Comparison of ENCODE assay signal across 10 mouse cellular contexts in genomic region chr2:167368328-167368727, GRCm38 (mm10). TPM values are rescaled to one million over a fixed set of nuclear protein-coding genes. Genes with fewer than 3 reads are reported as not detected.
DNase-seq lines count a peak whose midpoint lies in the region; ATAC-seq and TF ChIP-seq lines count a peak whose summit lies in the region.
"Had no signal": no experiment of that assay in that cellular context is flagged by ENCODE, and none has a peak within 500 bp of the region (broad histone marks: within the 10 kb centered on the region; RNA-seq: fewer than 3 reads in every experiment).

No protein-coding gene starts in this region.

- intact Hi-C loops in heart, postnatal 36 days (cut with DNase I), result no loop called here
- intact Hi-C loops in left cerebral cortex, postnatal 36 days (cut with DNase I), result no loop called here

- no peak for TF ChIP-seq CTCF in heart, postnatal 0 days (IDR thresholded peaks at IDR 0.05; ENCODE audit: low read depth)

- WGBS in heart, postnatal 0 days, result 66% methylated on average over 7 of the region's 9 CpGs
- 57% methylated on average over 7 of the region's 9 CpGs for WGBS in lung, embryonic 16.5 days
- WGBS in midbrain, embryonic 11.5 days, result 80% methylated on average over 9 of the region's 9 CpGs

- peak overlapping the region; percentile 16; the same call in 1 of the 2 replicates for H3K27ac ChIP-seq in heart, postnatal 0 days (ENCODE audit: low read depth)
- H3K27ac ChIP-seq in lung, embryonic 16.5 days (ENCODE audit: low read length), result no peak overlapping the region
- no peak overlapping the region for H3K27ac ChIP-seq in midbrain, embryonic 11.5 days (ENCODE audit: low read depth, low read length)
- H3K27ac ChIP-seq: limb, embryonic 15.5 days had no signal

- H3K9ac ChIP-seq in heart, postnatal 0 days (replicated peaks; ENCODE audit: low read depth, low read length), result no peak overlapping the region
- no peak overlapping the region for H3K9ac ChIP-seq in lung, embryonic 16.5 days (ENCODE audit: low read length)
- H3K9ac ChIP-seq in midbrain, embryonic 11.5 days (ENCODE audit: low read length), result no peak overlapping the region
- H3K9ac ChIP-seq: limb, embryonic 15.5 days had no signal

- H3K9me3 ChIP-seq in heart, postnatal 0 days (replicated peaks; ENCODE audit: control insufficient read depth, low read length), result no peaks in the 10 kb centered on the region
- no peaks in the 10 kb centered on the region for H3K9me3 ChIP-seq in lung, embryonic 16.5 days (ENCODE audit: control insufficient read depth, low read length)
- H3K9me3 ChIP-seq in midbrain, embryonic 11.5 days (ENCODE audit: control insufficient read depth, low read length), result no peaks in the 10 kb centered on the region
- H3K9me3 ChIP-seq: limb, embryonic 15.5 days had no signal

- no peak overlapping the region for H3K4me3 ChIP-seq in heart, postnatal 0 days (ENCODE audit: low read depth, low read length)
- no peak overlapping the region for H3K4me3 ChIP-seq in lung, embryonic 16.5 days (ENCODE audit: low read length)
- no peak overlapping the region for H3K4me3 ChIP-seq in midbrain, embryonic 11.5 days (ENCODE audit: low read depth, low read length)
- H3K4me3 ChIP-seq: limb, embryonic 15.5 days had no signal

- H3K27me3 ChIP-seq in heart, postnatal 0 days (ENCODE audit: control insufficient read depth, insufficient read depth, low read length), result no peaks in the 10 kb centered on the region
- H3K27me3 ChIP-seq in lung, embryonic 16.5 days (ENCODE audit: control insufficient read depth, insufficient read depth, low read depth, low read length), result no peaks in the 10 kb centered on the region
- no peaks in the 10 kb centered on the region for H3K27me3 ChIP-seq in midbrain, embryonic 11.5 days (ENCODE audit: control insufficient read depth, insufficient read depth, low read length)
- H3K27me3 ChIP-seq: limb, embryonic 15.5 days; Patski had no signal

- TF ChIP-seq EP300 in heart, postnatal 0 days (IDR thresholded peaks at IDR 0.05; ENCODE audit: low read depth), result no peak

- H3K4me2 ChIP-seq in heart, postnatal 0 days (ENCODE audit: low read depth, low read length), result no peak overlapping the region; the same call in 1 of the 2 replicates
- no peak overlapping the region for H3K4me2 ChIP-seq in lung, embryonic 16.5 days (ENCODE audit: low read depth, low read length)
- H3K4me2 ChIP-seq in midbrain, embryonic 11.5 days, result no peak overlapping the region
- H3K4me2 ChIP-seq: limb, embryonic 15.5 days had no signal

- ATAC-seq in heart, postnatal 0 days (ENCODE audit: insufficient read depth, low read depth), result no peak
- ATAC-seq in lung, embryonic 16.5 days (ENCODE audit: low read depth), result peak; percentile 46; the same call in 1 of the 2 replicates
- ATAC-seq in midbrain, embryonic 11.5 days (ENCODE audit: low FRiP score), result no peak
- ATAC-seq: Patski had no signal

- H3K36me3 ChIP-seq in heart, postnatal 0 days (replicated peaks; ENCODE audit: control insufficient read depth, insufficient read depth, low read length), result no peaks in the 10 kb centered on the region
- no peaks in the 10 kb centered on the region for H3K36me3 ChIP-seq in lung, embryonic 16.5 days (ENCODE audit: control insufficient read depth, insufficient read depth, low read length)
- H3K36me3 ChIP-seq in midbrain, embryonic 11.5 days (ENCODE audit: control insufficient read depth, insufficient read depth, low read length), result no peaks in the 10 kb centered on the region
- H3K36me3 ChIP-seq: limb, embryonic 15.5 days had no signal

- peaks cover 7% of the 10 kb centered on the region; the same call in 1 of the 2 replicates for H3K4me1 ChIP-seq in heart, postnatal 0 days (ENCODE audit: control insufficient read depth, insufficient read depth)
- no peaks in the 10 kb centered on the region for H3K4me1 ChIP-seq in lung, embryonic 16.5 days (replicated peaks; ENCODE audit: control insufficient read depth, insufficient read depth, low read length)
- no peaks in the 10 kb centered on the region for H3K4me1 ChIP-seq in midbrain, embryonic 11.5 days (ENCODE audit: control insufficient read depth, insufficient read depth, low read length)

- no peak for DNase-seq in heart, postnatal 0 days (ENCODE audit: low spot score)
- no peak for DNase-seq in heart, postnatal 36 days
- DNase-seq in R1 (ENCODE audit: low read depth, low spot score), result peak; percentile 90
- DNase-seq in spleen, postnatal 4 days (ENCODE audit: low spot score in 2 of 2), result peak; percentile 76 to 83
- no peak for DNase-seq in midbrain, embryonic 11.5 days (ENCODE audit: low spot score, missing footprints)
- no peak for DNase-seq in cerebellum, adult 11 months
- DNase-seq in left cerebral cortex, postnatal 36 days (ENCODE audit: low spot score in 2 of 2), result no peak

RNA-seq across cellular contexts. Expression of gene B4galt5, which starts 19.3 kb away (rescaled TPM):
- 24.2 and 30.1 TPM in 2 replicates for total RNA-seq in heart, postnatal 0 days (2014; rRNA removed; ENCODE audit: low replicate concordance)
- 6.5 and 7.5 TPM in 2 replicates for polyA plus RNA-seq in heart, postnatal 0 days (2015; fragmentation: Nextera tagmentation; extraction: Ambion mirVana)
- 10 to 100 TPM in 1 of 2 experiments, 1 to 10 TPM in 1; 10.0 to 13.5 TPM for total RNA-seq in heart, postnatal 36 days (2021)
- 7.3 and 8.3 TPM in 2 replicates for polyA plus RNA-seq in lung, embryonic 16.5 days (2015; fragmentation: Nextera tagmentation; extraction: Ambion mirVana)
- 15.0 and 19.8 TPM in 2 replicates for polyA plus RNA-seq in midbrain, embryonic 11.5 days (2014; fragmentation: Nextera tagmentation; extraction: Ambion mirVana)
- total RNA-seq in left cerebral cortex, postnatal 36 days (2021), result 10 to 100 TPM; 47.9 to 54.0 TPM

RNA-seq across cellular contexts. Expression of gene Slc9a8, which starts 53.2 kb away (rescaled TPM):
- 31.9 and 51.5 TPM in 2 replicates for total RNA-seq in heart, postnatal 0 days (2014; rRNA removed; ENCODE audit: low replicate concordance)
- polyA plus RNA-seq in heart, postnatal 0 days (2015; fragmentation: Nextera tagmentation; extraction: Ambion mirVana), result 9.9 and 10.7 TPM in 2 replicates
- 10 to 100 TPM; 24.7 to 27.9 TPM for total RNA-seq in heart, postnatal 36 days (2021)
- polyA plus RNA-seq in lung, embryonic 16.5 days (2015; fragmentation: Nextera tagmentation; extraction: Ambion mirVana), result 21.3 and 24.0 TPM in 2 replicates
- polyA plus RNA-seq in midbrain, embryonic 11.5 days (2014; fragmentation: Nextera tagmentation; extraction: Ambion mirVana), result 15.1 and 17.2 TPM in 2 replicates
- 10 to 100 TPM; 25.6 to 35.4 TPM for total RNA-seq in left cerebral cortex, postnatal 36 days (2021)

Comparison
In these comparisons a context has a peak if more than half of its experiments do, and no peak if none do; other contexts are left out.
1. DNase-seq: peak in R1 (single experiment) and spleen, postnatal 4 days (2 of 2); none in heart, postnatal 0 days (single experiment), heart, postnatal 36 days (0 of 2), midbrain, embryonic 11.5 days (single experiment), cerebellum, adult 11 months (single experiment) and left cerebral cortex, postnatal 36 days (0 of 2).